Mouse (Mus musculus) megakaryocyte, adult 5-6 weeks (primary cell): ENCODE measurements around the gene Usp42. TPM values are rescaled to one million over a fixed set of nuclear protein-coding genes. Genes with fewer than 3 reads are reported as not detected.
A peak's percentile ranks its signal among the peaks of the same experiment; 100 is the strongest.

ENCODE experiments used
- ATAC-seq: 2 replicates; pipeline ENCODE4 v1.8.0; 2016; ENCODE audit warnings: mild to moderate bottlenecking, inconsistent platforms; ENCODE audit not compliant: poor library complexity, severe bottlenecking
- total RNA-seq, 2 experiments: library from RNA; stranded (forward) in 1 of 2; stranded (reverse) in 1 of 2; fragments of 153-499, 151-499 nt in 1 of 2; fragments of 221-1000, 200-1000 nt in 1 of 2; gene quantifications; 2 replicates each; pipeline versions ENCODE4 v1.2.3 to v1.2.4; 2015 to 2017

Gene Usp42
- total RNA-seq, 2 experiments from 2014 or later = 7.7 to 16.0 TPM

GRCm38 (mm10) chr5:143690926-143691325, 41.2 kb downstream of the Usp42 start:
- no peak for ATAC-seq

GRCm38 (mm10) chr5:143690392-143690791, 41.7 kb downstream of the Usp42 start:
- no peak for ATAC-seq

GRCm38 (mm10) chr5:143687589-143687988, 44.5 kb downstream of the Usp42 start:
- peak; percentile 18; the same call in 1 of the 2 replicates for ATAC-seq

- no peak for ATAC-seq
Measured at GRCm38 (mm10) chr5:143686456-143686855, 45.6 kb downstream of the Usp42 start.

- ATAC-seq = no peak
Measured at GRCm38 (mm10) chr5:143684911-143685390, 47.1 kb downstream of the Usp42 start.

GRCm38 (mm10) chr5:143683696-143684095, 48.4 kb downstream of the Usp42 start:
- ATAC-seq = no peak

- peak; percentile 58 for ATAC-seq
Measured at GRCm38 (mm10) chr5:143679654-143680053, 52.4 kb downstream of the Usp42 start.

- ATAC-seq = no peak
Measured at GRCm38 (mm10) chr5:143678634-143679271, 53.3 kb downstream of the Usp42 start.

- no peak for ATAC-seq
Measured at GRCm38 (mm10) chr5:143677363-143677762, 54.7 kb downstream of the Usp42 start.

GRCm38 (mm10) chr5:143676218-143676985, 55.7 kb downstream of the Usp42 start:
- no peak for ATAC-seq

GRCm38 (mm10) chr5:143674576-143674975, 57.5 kb downstream of the Usp42 start:
- no peak for ATAC-seq

GRCm38 (mm10) chr5:143670740-143671415, 61.2 kb downstream of the Usp42 start:
- ATAC-seq = no peak

GRCm38 (mm10) chr5:143669839-143670238, 62.2 kb downstream of the Usp42 start:
- ATAC-seq = 0 out of 2 replicates have a peak, but pooled peaks have one; percentile 38

GRCm38 (mm10) chr5:143669393-143669792, 62.7 kb downstream of the Usp42 start:
- ATAC-seq = no peak

- ATAC-seq = no peak
Measured at GRCm38 (mm10) chr5:143668884-143669283, 63.2 kb downstream of the Usp42 start.

GRCm38 (mm10) chr5:143666015-143666414, 66.1 kb downstream of the Usp42 start:
- ATAC-seq = no peak

GRCm38 (mm10) chr5:143665561-143665960, 66.5 kb downstream of the Usp42 start:
- ATAC-seq = no peak

GRCm38 (mm10) chr5:143663074-143663687, 68.9 kb downstream of the Usp42 start:
- no peak for ATAC-seq
